ENCODE assay signal across 16 mouse cellular contexts in the genomic region with DNA sequence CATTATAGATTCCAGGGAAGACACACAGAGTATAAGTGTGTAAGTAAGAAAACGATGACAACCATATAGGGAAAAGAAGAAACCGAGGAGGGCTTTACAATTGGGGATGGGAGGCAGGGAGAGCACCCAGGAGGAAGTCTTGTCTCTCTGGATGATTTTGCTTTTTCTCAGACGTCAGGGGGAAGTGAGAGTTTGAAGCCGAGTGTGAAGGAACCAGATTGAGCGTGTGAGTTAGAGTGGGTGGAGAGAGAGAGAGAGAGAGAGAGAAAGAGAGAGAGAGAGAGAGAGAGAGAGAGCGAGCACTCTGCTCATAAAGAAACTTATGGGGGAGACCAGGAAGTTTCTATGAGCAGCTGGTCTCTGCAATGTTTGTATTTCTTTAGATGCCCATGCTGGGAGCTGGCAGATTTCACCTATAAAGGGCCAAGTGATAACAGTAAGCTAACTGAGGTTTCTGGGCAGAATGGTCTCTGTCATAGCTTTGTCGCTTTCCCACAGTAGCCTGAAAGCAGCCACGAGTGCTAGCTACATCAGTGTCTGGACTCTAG. TPM values are rescaled to one million over a fixed set of nuclear protein-coding genes. Genes with fewer than 3 reads are reported as not detected.
DNase-seq lines count a peak whose midpoint lies in the region; ATAC-seq and TF ChIP-seq lines count a peak whose summit lies in the region.
"Had no signal": no experiment of that assay in that cellular context is flagged by ENCODE, and none has a peak within 500 bp of the region (broad histone marks: within the 10 kb centered on the region; RNA-seq: fewer than 3 reads in every experiment).

No protein-coding gene starts in this region.

- H3K27ac ChIP-seq in liver, adult 2 months (replicated peaks; ENCODE audit: insufficient read depth, low read depth, low read length): peak overlapping the region; percentile 16; the same call in 1 of the 2 replicates
- no peak overlapping the region for H3K27ac ChIP-seq in liver, embryonic 11.5 days (ENCODE audit: low read depth, low read length)
- peak overlapping the region; percentile 59; the same call in 1 of the 2 replicates for H3K27ac ChIP-seq in bone marrow, adult 2 months (ENCODE audit: control insufficient read depth, insufficient read depth, low read depth, low read length, poor library complexity)
- H3K27ac ChIP-seq: embryonic facial prominence, embryonic 12.5 days; forebrain, embryonic 10.5 days; heart, adult 2 months; limb, embryonic 13.5 days; midbrain, embryonic 15.5 days; neural tube, embryonic 12.5 days had no signal

- H3K4me2 ChIP-seq in liver, embryonic 11.5 days: no peak overlapping the region
- H3K4me2 ChIP-seq: embryonic facial prominence, embryonic 12.5 days; limb, embryonic 13.5 days; midbrain, embryonic 15.5 days; neural tube, embryonic 12.5 days had no signal

- ATAC-seq in liver, embryonic 11.5 days (replicated peaks; ENCODE audit: low FRiP score): no peak
- peak; percentile 69 for ATAC-seq in granulocyte monocyte progenitor cell, adult 5-6 weeks (replicated peaks; ENCODE audit: poor library complexity, severe bottlenecking)
- ATAC-seq in monocyte, adult 5-6 weeks (replicated peaks; ENCODE audit: insufficient number of reproducible peaks, low FRiP score, low TSS enrichment, poor library complexity, severe bottlenecking): peak; percentile 71
- ATAC-seq: intestine, postnatal 0 days; midbrain, embryonic 15.5 days had no signal

- H3K4me3 ChIP-seq in liver, adult 2 months (ENCODE audit: insufficient read depth, low read depth, low read length): no peak overlapping the region
- no peak overlapping the region for H3K4me3 ChIP-seq in liver, embryonic 11.5 days (ENCODE audit: low read depth, low read length)
- no peak overlapping the region for H3K4me3 ChIP-seq in bone marrow, adult 2 months (replicated peaks; ENCODE audit: control insufficient read depth, low read depth, low read length)
- H3K4me3 ChIP-seq: embryonic facial prominence, embryonic 12.5 days; forebrain, embryonic 10.5 days; heart, adult 2 months; limb, embryonic 13.5 days; midbrain, embryonic 15.5 days; neural tube, embryonic 12.5 days had no signal

- H3K27me3 ChIP-seq in liver, adult 2 months (ENCODE audit: control insufficient read depth, insufficient read depth, low read length): no peaks in the 10 kb centered on the region
- no peaks in the 10 kb centered on the region for H3K27me3 ChIP-seq in liver, embryonic 11.5 days (replicated peaks; ENCODE audit: control insufficient read depth, insufficient read depth, low read length)
- H3K27me3 ChIP-seq: embryonic facial prominence, embryonic 12.5 days; limb, embryonic 13.5 days; midbrain, embryonic 15.5 days; neural tube, embryonic 12.5 days had no signal

- intact Hi-C loops in heart, postnatal 10 days (cut with DNase I): no loop called here

- H3K9me3 ChIP-seq in liver, embryonic 11.5 days (ENCODE audit: control insufficient read depth, low read length): no peaks in the 10 kb centered on the region
- H3K9me3 ChIP-seq: embryonic facial prominence, embryonic 12.5 days; forebrain, embryonic 10.5 days; limb, embryonic 13.5 days; midbrain, embryonic 15.5 days; neural tube, embryonic 12.5 days had no signal

- no peak for TF ChIP-seq POLR2A in liver, adult 2 months (IDR thresholded peaks at IDR 0.05; ENCODE audit: extremely low read depth, insufficient read depth, low read length)
- no peak for TF ChIP-seq POLR2A in bone marrow, adult 2 months (IDR thresholded peaks at IDR 0.05; ENCODE audit: borderline replicate concordance, control insufficient read depth, low read depth, low read length)

- H3K9ac ChIP-seq in liver, adult 2 months (ENCODE audit: low read depth, low read length): no peak overlapping the region
- no peak overlapping the region for H3K9ac ChIP-seq in liver, embryonic 11.5 days (ENCODE audit: low read depth, low read length)
- H3K9ac ChIP-seq: embryonic facial prominence, embryonic 12.5 days; limb, embryonic 13.5 days; midbrain, embryonic 15.5 days; neural tube, embryonic 12.5 days had no signal

- 75% methylated on average over 8 of the region's 8 CpGs for WGBS in liver, adult 2 months
- WGBS in liver, embryonic 11.5 days: 76% methylated on average over 8 of the region's 8 CpGs
- WGBS in bone marrow, adult 2 months: 20% methylated on average over 8 of the region's 8 CpGs

- no peaks in the 10 kb centered on the region for H3K4me1 ChIP-seq in liver, adult 2 months (ENCODE audit: control insufficient read depth, insufficient read depth, low read length)
- peaks cover 7% of the 10 kb centered on the region for H3K4me1 ChIP-seq in liver, embryonic 11.5 days (replicated peaks; ENCODE audit: control insufficient read depth, insufficient read depth, low read length)
- H3K4me1 ChIP-seq in bone marrow, adult 2 months (ENCODE audit: control insufficient read depth, insufficient read depth, low read length): peaks cover 4% of the 10 kb centered on the region; the same call in 1 of the 2 replicates
- H3K4me1 ChIP-seq: embryonic facial prominence, embryonic 12.5 days; midbrain, embryonic 15.5 days; neural tube, embryonic 12.5 days had no signal

- TF ChIP-seq CTCF in liver, adult 2 months (IDR thresholded peaks at IDR 0.05; ENCODE audit: low read depth, low read length): no peak
- TF ChIP-seq CTCF in bone marrow, adult 2 months (IDR thresholded peaks at IDR 0.05; ENCODE audit: control insufficient read depth, insufficient read depth, low read length): no peak

- DNase-seq in liver, adult 2 months (ENCODE audit: extremely low read depth, low read depth, low spot score): peak; percentile 22
- no peak for DNase-seq in liver, embryonic 11.5 days (ENCODE audit: low spot score)
- DNase-seq in heart, postnatal 10 days: no peak
- no peak for DNase-seq in adrenal gland, postnatal 36 days
- DNase-seq: cerebellum, adult 9-10 months; heart, adult 2 months; lung, postnatal 36 days had no signal

- no peaks in the 10 kb centered on the region; the same call in 1 of the 2 replicates for H3K79me2 ChIP-seq in liver, adult 2 months (ENCODE audit: control insufficient read depth, insufficient read depth, low read length)

- H3K36me3 ChIP-seq in liver, adult 2 months (ENCODE audit: control insufficient read depth, insufficient read depth, low read length): no peaks in the 10 kb centered on the region
- peaks cover 4% of the 10 kb centered on the region; the same call in 1 of the 2 replicates for H3K36me3 ChIP-seq in liver, embryonic 11.5 days (ENCODE audit: control insufficient read depth, insufficient read depth, low read length)

RNA-seq across cellular contexts. Expression of a gene that starts 16.2 kb away (rescaled TPM):
- total RNA-seq in liver, adult 2 months (2014; rRNA removed): 3.8 and 6.0 TPM in 2 replicates
- 4.1 and 4.8 TPM in 2 replicates for polyA plus RNA-seq in liver, adult 2 months (2012; rRNA removed)
- 30.8 and 36.0 TPM in 2 replicates for polyA plus RNA-seq in liver, embryonic 11.5 days (2014; fragmentation: Nextera tagmentation; extraction: Ambion mirVana)
- polyA plus RNA-seq in bone marrow, adult 2 months (2011; ENCODE audit: insufficient read depth, insufficient read length, low replicate concordance, missing spikeins): 7.2 and 18.6 TPM in 2 replicates
- 54.2 and 61.4 TPM in 2 replicates for total RNA-seq in granulocyte monocyte progenitor cell, adult 5-6 weeks (2014; fragmentation: Nextera tagmentation)
- total RNA-seq in granulocyte monocyte progenitor cell, adult 5-6 weeks (2017): 53.1 and 62.5 TPM in 2 replicates
- total RNA-seq in monocyte, adult 5-6 weeks (2017): 55.9 to 74.6 TPM (median 67.4 TPM) in 3 replicates
- 10 to 100 TPM; 16.0 to 20.2 TPM for total RNA-seq in heart, postnatal 10 days (2021)
- 1 to 10 TPM; 2.3 to 3.5 TPM for total RNA-seq in adrenal gland, postnatal 36 days (2021)
